Comparison of ENCODE assay signal across 9 mouse cellular contexts in the genomic region with DNA sequence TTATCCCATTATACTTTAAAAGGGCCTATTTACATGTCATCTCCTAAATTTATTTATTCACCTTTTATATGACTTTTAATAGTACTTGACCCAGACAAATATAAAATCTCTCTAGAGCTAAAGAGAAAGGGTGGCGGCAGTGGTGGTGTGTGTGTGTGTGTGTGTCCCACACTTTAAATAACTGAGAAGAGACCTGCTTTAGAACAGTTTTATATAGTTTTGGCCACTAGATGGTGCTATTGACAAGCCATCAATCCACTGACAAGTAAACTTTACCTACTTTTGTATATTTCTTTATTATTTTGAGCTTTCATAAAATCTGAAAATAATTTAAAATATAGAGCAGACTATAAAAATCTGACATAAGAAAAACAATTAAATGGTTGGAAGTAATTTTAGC. TPM values are rescaled to one million over a fixed set of nuclear protein-coding genes. Genes with fewer than 3 reads are reported as not detected.
DNase-seq lines count a peak whose midpoint lies in the region; ATAC-seq and TF ChIP-seq lines count a peak whose summit lies in the region.
"Had no signal": no experiment of that assay in that cellular context is flagged by ENCODE, and none has a peak within 500 bp of the region (broad histone marks: within the 10 kb centered on the region; RNA-seq: fewer than 3 reads in every experiment).

No protein-coding gene starts in this region.

- H3K27me3 ChIP-seq in kidney, embryonic 15.5 days = no peaks in the 10 kb centered on the region
- H3K27me3 ChIP-seq in CH12.LX (replicated peaks) = no peaks in the 10 kb centered on the region
- H3K27me3 ChIP-seq: embryonic facial prominence, embryonic 13.5 days; liver, embryonic 13.5 days had no signal

- H3K9me3 ChIP-seq in kidney, embryonic 15.5 days (replicated peaks) = no peaks in the 10 kb centered on the region
- no peaks in the 10 kb centered on the region for H3K9me3 ChIP-seq in CH12.LX (replicated peaks; ENCODE audit: low read length)
- H3K9me3 ChIP-seq: embryonic facial prominence, embryonic 13.5 days; liver, embryonic 13.5 days had no signal

- ATAC-seq in kidney, embryonic 15.5 days (replicated peaks; ENCODE audit: low FRiP score) = 0 out of 2 replicates have a peak, but pooled peaks have one; percentile 46

- peak in 1 of 2 experiments; percentile 78; a peak in 2 of 4 replicates for TF ChIP-seq CTCF in CH12.LX (conservative IDR thresholded peaks at IDR 0.05 in 1 of 2, IDR thresholded peaks at IDR 0.05 in 1 of 2; ENCODE audit: low read depth in 2 of 2, low read length in 2 of 2)

- dilution Hi-C loops in CH12.LX (cut with MboI; ENCODE audit: extremely low pct_ligation_motif_present, extremely low pct_unique_long_range_greater_than_20kb, low sequenced_read_pairs) = no loop called here

- 43% methylated on average over 1 of the region's 1 CpGs for whole genome bisulfite sequencing in kidney, embryonic 15.5 days

- H3K4me2 ChIP-seq in kidney, embryonic 15.5 days = no peak overlapping the region
- no peak overlapping the region for H3K4me2 ChIP-seq in CH12.LX (ENCODE audit: insufficient read depth, low read depth, poor library complexity, severe bottlenecking)
- H3K4me2 ChIP-seq: embryonic facial prominence, embryonic 13.5 days; liver, embryonic 13.5 days had no signal

- no peak for TF ChIP-seq EP300 in CH12.LX (IDR thresholded peaks at IDR 0.05; ENCODE audit: low read length)

- peaks cover 17% of the 10 kb centered on the region for H3K4me1 ChIP-seq in kidney, embryonic 15.5 days
- H3K4me1 ChIP-seq in CH12.LX (ENCODE audit: control insufficient read depth in 1 of 2, insufficient read depth in 2 of 2) = peaks cover 2 to 17% of the 10 kb centered on the region in 2 experiments; a peak in 3 of 4 replicates
- H3K4me1 ChIP-seq: embryonic facial prominence, embryonic 13.5 days had no signal

- H3K79me2 ChIP-seq in CH12.LX (replicated peaks; ENCODE audit: control insufficient read depth, extremely low read depth, insufficient read depth, poor library complexity, severe bottlenecking) = no peaks in the 10 kb centered on the region; the same call in 1 of the 2 replicates

- no peak overlapping the region for H3K9ac ChIP-seq in kidney, embryonic 15.5 days
- no peak overlapping the region for H3K9ac ChIP-seq in CH12.LX (ENCODE audit: insufficient read depth, low read depth)
- H3K9ac ChIP-seq: embryonic facial prominence, embryonic 13.5 days had no signal

- DNase-seq in kidney, postnatal 4 days = no peak
- DNase-seq in CH12.LX (ENCODE audit: extremely low read depth) (peak; percentile 61), adipocyte (ENCODE audit: low spot score) (peak; percentile 67)
- DNase-seq in hindlimb bud, embryonic 11.5 days (ENCODE audit: extremely low spot score, low read depth, low spot score) = peak; percentile 41
- peak; percentile 64 for DNase-seq in telencephalon, adult 2 months (ENCODE audit: low read depth, low spot score)
- no peak for DNase-seq in spleen, postnatal 10 days (ENCODE audit: low spot score in 2 of 2)
- DNase-seq: liver, embryonic 13.5 days had no signal

- no peak for TF ChIP-seq POLR2A in CH12.LX (IDR thresholded peaks at IDR 0.05; ENCODE audit: low read depth, low read length)

- in situ Hi-C loops in CH12.LX (cut with MboI; ENCODE audit: low pct_ligation_motif_present, low pct_unique_long_range_greater_than_20kb, low sequenced_read_pairs) = loop anchor here (5.0 to 10.0 kb wide), 2 partner anchors 112 to 324 kb away; a partner anchor contains a TSS

- H3K4me3 ChIP-seq in kidney, embryonic 15.5 days (replicated peaks) = no peak overlapping the region
- no peak overlapping the region for H3K4me3 ChIP-seq in CH12.LX (replicated peaks in 1 of 3; ENCODE audit: low read depth in 2 of 3, low read length in 2 of 3, poor library complexity in 1 of 3)
- H3K4me3 ChIP-seq: embryonic facial prominence, embryonic 13.5 days; liver, embryonic 13.5 days had no signal

- H3K27ac ChIP-seq in kidney, embryonic 15.5 days = no peak overlapping the region
- H3K27ac ChIP-seq in CH12.LX (ENCODE audit: insufficient read depth, low read depth) = no peak overlapping the region
- H3K27ac ChIP-seq: embryonic facial prominence, embryonic 13.5 days had no signal

- 0 out of 2 replicates have a peak, but pooled peaks cover 8% of the 10 kb centered on the region for H3K36me3 ChIP-seq in kidney, embryonic 15.5 days
- peaks cover 5 to 44% of the 10 kb centered on the region in 2 experiments for H3K36me3 ChIP-seq in CH12.LX (replicated peaks in 1 of 2; ENCODE audit: control insufficient read depth in 1 of 2, insufficient read depth in 1 of 2, low read length in 1 of 2)
- H3K36me3 ChIP-seq: embryonic facial prominence, embryonic 13.5 days had no signal

- peak; percentile 87 for TF ChIP-seq RAD21 in CH12.LX (IDR thresholded peaks at IDR 0.05; ENCODE audit: low read depth, low read length)

TF ChIP-seq in CH12.LX, 34 proteins besides CTCF, POLR2A, EP300 and RAD21:
- peak; percentile 56 for TF ChIP-seq SMC3 (IDR thresholded peaks at IDR 0.05; ENCODE audit: low read depth, low read length)
- TF ChIP-seq GABPA (IDR thresholded peaks at IDR 0.05; ENCODE audit: insufficient replicate concordance, low read depth, low read length) = no peak

RNA-seq across cellular contexts. Expression of a gene that starts 19.1 kb away (rescaled TPM):
- polyA plus RNA-seq in kidney, embryonic 15.5 days (2015; fragmentation: Nextera tagmentation; extraction: Ambion mirVana) = 26.2 and 27.5 TPM in 2 replicates
- total RNA-seq in CH12.LX (2012; rRNA removed) = 11.7 and 12.1 TPM in 2 replicates
- 18.0 and 19.1 TPM in 2 replicates for total RNA-seq in CH12.LX (2014; rRNA removed)
- polyA plus RNA-seq in CH12.LX (2012; ENCODE audit: insufficient read length, low read depth) = 14.6 and 16.9 TPM in 2 replicates

Comparison
In these comparisons a context has a peak if more than half of its experiments do, and no peak if none do; other contexts are left out.
1. DNase-seq: peak in CH12.LX (single experiment), adipocyte (single experiment), hindlimb bud, embryonic 11.5 days (single experiment) and telencephalon, adult 2 months (single experiment); none in kidney, postnatal 4 days (0 of 2) and spleen, postnatal 10 days (0 of 2).